Comparison of ENCODE assay signal across 9 mouse cellular contexts in genomic region chr14:31659501-31660181, GRCm38 (mm10). TPM values are rescaled to one million over a fixed set of nuclear protein-coding genes. Genes with fewer than 3 reads are reported as not detected.
DNase-seq lines count a peak whose midpoint lies in the region.
"Had no signal": no experiment of that assay in that cellular context is flagged by ENCODE, and none has a peak within 500 bp of the region (broad histone marks: within the 10 kb centered on the region; RNA-seq: fewer than 3 reads in every experiment).

No protein-coding gene starts in this region.

- no peaks in the 10 kb centered on the region for H3K27me3 ChIP-seq in forebrain, embryonic 10.5 days (ENCODE audit: poor library complexity, severe bottlenecking)
- no peaks in the 10 kb centered on the region for H3K27me3 ChIP-seq in limb, embryonic 10.5 days (ENCODE audit: low read depth, poor library complexity, severe bottlenecking)
- H3K27me3 ChIP-seq: megakaryocyte, embryonic 14.5 days had no signal

- intact Hi-C loops in heart, postnatal 14 days (cut with DNase I): loop anchor here (5.0 kb wide), 3 partner anchors 38 to 373 kb away; no protein-coding TSS in a partner anchor

- peak; percentile 51 for DNase-seq in urinary bladder, postnatal 14 days (ENCODE audit: low spot score)
- DNase-seq in urinary bladder, adult 2 months (ENCODE audit: low spot score): no peak
- DNase-seq in forebrain, embryonic 10.5 days (ENCODE audit: extremely low spot score, low spot score): no peak
- peak; percentile 53 to 62 for DNase-seq in heart, postnatal 14 days
- no peak for DNase-seq in limb, embryonic 10.5 days (ENCODE audit: low spot score)
- no peak for DNase-seq in right cerebral cortex, adult 18-20 months
- no peak for DNase-seq in right cerebral cortex, postnatal 4 days
- no peak for DNase-seq in cerebellum, postnatal 4 days (ENCODE audit: low spot score in 2 of 2)

- H3K9me3 ChIP-seq in forebrain, embryonic 10.5 days: no peaks in the 10 kb centered on the region
- H3K9me3 ChIP-seq in limb, embryonic 10.5 days (replicated peaks): no peaks in the 10 kb centered on the region
- H3K9me3 ChIP-seq: megakaryocyte, embryonic 14.5 days had no signal

- H3K27ac ChIP-seq in forebrain, embryonic 10.5 days: peak overlapping the region; percentile 49; the same call in 1 of the 2 replicates
- H3K27ac ChIP-seq in limb, embryonic 10.5 days: peak overlapping the region; percentile 95

- 81% methylated on average over 10 of the region's 10 CpGs for WGBS in forebrain, embryonic 10.5 days
- 67% methylated on average over 10 of the region's 10 CpGs for WGBS in limb, embryonic 10.5 days

- no peak overlapping the region for H3K4me3 ChIP-seq in forebrain, embryonic 10.5 days
- H3K4me3 ChIP-seq in limb, embryonic 10.5 days: no peak overlapping the region
- H3K4me3 ChIP-seq: megakaryocyte, embryonic 14.5 days had no signal

- peaks cover 53% of the 10 kb centered on the region for H3K4me1 ChIP-seq in forebrain, embryonic 10.5 days
- peaks cover 77% of the 10 kb centered on the region for H3K4me1 ChIP-seq in limb, embryonic 10.5 days

- H3K36me3 ChIP-seq in forebrain, embryonic 10.5 days (replicated peaks): no peaks in the 10 kb centered on the region
- H3K36me3 ChIP-seq in limb, embryonic 10.5 days: no peaks in the 10 kb centered on the region

RNA-seq across cellular contexts. Expression of gene Hacl1, which starts 18.6 kb away (rescaled TPM):
- polyA plus RNA-seq in urinary bladder, adult 2 months (2012; rRNA removed): 19.3 and 24.1 TPM in 2 replicates
- polyA plus RNA-seq in forebrain, embryonic 10.5 days (2016; fragmentation: Nextera tagmentation; extraction: Ambion mirVana): 6.0 and 7.1 TPM in 2 replicates
- total RNA-seq in heart, postnatal 14 days (2021): 10 to 100 TPM in 1 of 2 experiments, 1 to 10 TPM in 1; 8.8 to 13.1 TPM
- polyA plus RNA-seq in limb, embryonic 10.5 days (2016; fragmentation: Nextera tagmentation; extraction: Ambion mirVana): 6.1 and 9.4 TPM in 2 replicates

RNA-seq across cellular contexts. Expression of gene Btd, which starts 18.8 kb away (rescaled TPM):
- polyA plus RNA-seq in urinary bladder, adult 2 months (2012; rRNA removed): 25.4 and 27.7 TPM in 2 replicates
- polyA plus RNA-seq in forebrain, embryonic 10.5 days (2016; fragmentation: Nextera tagmentation; extraction: Ambion mirVana): 11.8 and 13.0 TPM in 2 replicates
- 10 to 100 TPM; 11.0 to 13.8 TPM for total RNA-seq in heart, postnatal 14 days (2021)
- 12.1 and 16.3 TPM in 2 replicates for polyA plus RNA-seq in limb, embryonic 10.5 days (2016; fragmentation: Nextera tagmentation; extraction: Ambion mirVana)

RNA-seq across cellular contexts. Expression of gene Gm49387, which starts 19.0 kb away (rescaled TPM):
- not detected in 2 replicates for polyA plus RNA-seq in urinary bladder, adult 2 months (2012; rRNA removed)
- 0.10 and 1.5 TPM in 2 replicates for polyA plus RNA-seq in forebrain, embryonic 10.5 days (2016; fragmentation: Nextera tagmentation; extraction: Ambion mirVana)
- 1 to 10 TPM in 1 of 2 experiments, under 1 TPM in 1; 0.85 to 1.2 TPM for total RNA-seq in heart, postnatal 14 days (2021)
- polyA plus RNA-seq in limb, embryonic 10.5 days (2016; fragmentation: Nextera tagmentation; extraction: Ambion mirVana): 0.36 and 0.50 TPM in 2 replicates

Comparison
In these comparisons a context has a peak if more than half of its experiments do, and no peak if none do; other contexts are left out.
1. DNase-seq: peak in urinary bladder, postnatal 14 days (single experiment) and heart, postnatal 14 days (2 of 2); none in urinary bladder, adult 2 months (single experiment), forebrain, embryonic 10.5 days (single experiment), limb, embryonic 10.5 days (single experiment), right cerebral cortex, adult 18-20 months (single experiment), right cerebral cortex, postnatal 4 days (single experiment) and cerebellum, postnatal 4 days (0 of 2).